Mouse (Mus musculus): ENCODE data around the gene Optn. TPM values are rescaled to one million over a fixed set of nuclear protein-coding genes. Genes with fewer than 3 reads are reported as not detected.

Gene Optn
- polyA plus RNA-seq, 1 experiment from 2014 or later, result 7.1 TPM

DNA sequence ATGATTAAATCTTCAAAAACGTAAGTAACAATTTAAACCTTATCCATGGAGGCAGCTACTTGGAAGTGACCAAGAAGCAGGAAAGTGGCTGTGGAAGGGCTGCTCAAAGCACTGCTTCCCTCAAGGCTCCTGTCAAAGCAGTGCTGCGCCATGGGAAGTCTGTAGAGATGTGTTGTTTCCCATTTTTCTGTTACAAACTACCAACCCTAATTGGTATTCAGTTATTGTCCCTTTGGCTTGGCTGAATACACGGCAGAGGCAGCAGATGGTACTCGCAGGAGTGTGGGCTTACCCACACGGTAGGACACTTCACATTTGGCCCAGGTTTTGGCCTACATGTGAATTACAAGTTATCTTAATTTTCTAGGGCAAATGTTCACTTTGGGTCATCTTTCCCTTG, 25.5 kb downstream of the Optn start:
- Histone ChIP-seq H3K4me1 (ENCODE audit: control insufficient read depth, insufficient read depth, low read length) (no peaks in the 10 kb centered on the region), H3K9me3 (ENCODE audit: control insufficient read depth, low read length) (no peaks in the 10 kb centered on the region), H3K4me3 (ENCODE audit: low read depth, low read length) (no peak overlapping the region), H3K4me2 (ENCODE audit: low read depth, low read length) (no peak overlapping the region), H3K27ac (replicated peaks; ENCODE audit: low read depth, low read length) (no peak overlapping the region), H3K9ac (ENCODE audit: low read depth, low read length) (no peak overlapping the region), H3K36me3 (ENCODE audit: control insufficient read depth, insufficient read depth, low read length) (no peaks in the 10 kb centered on the region), H3K27me3 (replicated peaks; ENCODE audit: control insufficient read depth, insufficient read depth, low read length) (no peaks in the 10 kb centered on the region)
- DNase-seq (ENCODE audit: low spot score) (no peak), ATAC-seq (ENCODE audit: low read depth) (no peak)
- 83% methylated on average over 5 of the region's 5 CpGs for WGBS

- WGBS, result 85% methylated on average over 3 of the region's 3 CpGs
- no peak overlapping the region for H3K4me2 ChIP-seq (ENCODE audit: low read depth, low read length)
- no peak overlapping the region for H3K4me3 ChIP-seq (ENCODE audit: low read depth, low read length)
- H3K4me1 ChIP-seq (ENCODE audit: control insufficient read depth, insufficient read depth, low read length), result no peaks in the 10 kb centered on the region
- no peaks in the 10 kb centered on the region for H3K27me3 ChIP-seq (replicated peaks; ENCODE audit: control insufficient read depth, insufficient read depth, low read length)
- H3K9ac ChIP-seq (ENCODE audit: low read depth, low read length), result no peak overlapping the region
- H3K36me3 ChIP-seq (ENCODE audit: control insufficient read depth, insufficient read depth, low read length), result no peaks in the 10 kb centered on the region
- H3K27ac ChIP-seq (replicated peaks; ENCODE audit: low read depth, low read length), result no peak overlapping the region
- DNase-seq (ENCODE audit: low spot score) (no peak), ATAC-seq (ENCODE audit: low read depth) (no peak)
- no peaks in the 10 kb centered on the region for H3K9me3 ChIP-seq (ENCODE audit: control insufficient read depth, low read length)
These were observed 26.5 kb downstream of the Optn start for GRCm38 (mm10) chr2:5037390-5037789.

GRCm38 (mm10) chr2:5036411-5037076, 27.3 kb downstream of the Optn start:
- H3K9ac ChIP-seq (ENCODE audit: low read depth, low read length), result no peak overlapping the region

GRCm38 (mm10) chr2:5035241-5035640, 28.6 kb downstream of the Optn start:
- Histone ChIP-seq H3K4me1 (ENCODE audit: control insufficient read depth, insufficient read depth, low read length) (no peaks in the 10 kb centered on the region), H3K4me2 (ENCODE audit: low read depth, low read length) (no peak overlapping the region), H3K9me3 (ENCODE audit: control insufficient read depth, low read length) (no peaks in the 10 kb centered on the region), H3K4me3 (ENCODE audit: low read depth, low read length) (no peak overlapping the region), H3K9ac (ENCODE audit: low read depth, low read length) (no peak overlapping the region), H3K27ac (replicated peaks; ENCODE audit: low read depth, low read length) (no peak overlapping the region), H3K36me3 (ENCODE audit: control insufficient read depth, insufficient read depth, low read length) (no peaks in the 10 kb centered on the region), H3K27me3 (replicated peaks; ENCODE audit: control insufficient read depth, insufficient read depth, low read length) (no peaks in the 10 kb centered on the region)
- ATAC-seq (ENCODE audit: low read depth) (no peak), DNase-seq (ENCODE audit: low spot score) (no peak)
- 83% methylated on average over 9 of the region's 9 CpGs for WGBS

More at GRCm38 (mm10) chr2:5036411-5037076, 27.3 kb downstream of the Optn start:
- H3K36me3 ChIP-seq (ENCODE audit: control insufficient read depth, insufficient read depth, low read length), result no peaks in the 10 kb centered on the region
- H3K27ac ChIP-seq (replicated peaks; ENCODE audit: low read depth, low read length), result no peak overlapping the region
- no peaks in the 10 kb centered on the region for H3K4me1 ChIP-seq (ENCODE audit: control insufficient read depth, insufficient read depth, low read length)
- 87% methylated on average over 10 of the region's 10 CpGs for WGBS
- no peaks in the 10 kb centered on the region for H3K27me3 ChIP-seq (replicated peaks; ENCODE audit: control insufficient read depth, insufficient read depth, low read length)
- ATAC-seq (ENCODE audit: low read depth), result no peak
- H3K9me3 ChIP-seq (ENCODE audit: control insufficient read depth, low read length), result no peaks in the 10 kb centered on the region
- H3K4me2 ChIP-seq (ENCODE audit: low read depth, low read length), result no peak overlapping the region
- DNase-seq (ENCODE audit: low spot score), result no peak
- H3K4me3 ChIP-seq (ENCODE audit: low read depth, low read length), result no peak overlapping the region

- Histone ChIP-seq H3K36me3 (ENCODE audit: control insufficient read depth, insufficient read depth, low read length) (no peaks in the 10 kb centered on the region), H3K9me3 (ENCODE audit: control insufficient read depth, low read length) (no peaks in the 10 kb centered on the region), H3K4me2 (ENCODE audit: low read depth, low read length) (no peak overlapping the region), H3K4me3 (ENCODE audit: low read depth, low read length) (no peak overlapping the region), H3K27me3 (replicated peaks; ENCODE audit: control insufficient read depth, insufficient read depth, low read length) (no peaks in the 10 kb centered on the region), H3K4me1 (ENCODE audit: control insufficient read depth, insufficient read depth, low read length) (no peaks in the 10 kb centered on the region), H3K27ac (replicated peaks; ENCODE audit: low read depth, low read length) (no peak overlapping the region), H3K9ac (ENCODE audit: low read depth, low read length) (no peak overlapping the region)
- DNase-seq (ENCODE audit: low spot score), result no peak
- ATAC-seq (ENCODE audit: low read depth), result no peak
- 86% methylated on average over 8 of the region's 8 CpGs for WGBS
These were observed 29.1 kb downstream of the Optn start for GRCm38 (mm10) chr2:5034801-5035200.

DNA sequence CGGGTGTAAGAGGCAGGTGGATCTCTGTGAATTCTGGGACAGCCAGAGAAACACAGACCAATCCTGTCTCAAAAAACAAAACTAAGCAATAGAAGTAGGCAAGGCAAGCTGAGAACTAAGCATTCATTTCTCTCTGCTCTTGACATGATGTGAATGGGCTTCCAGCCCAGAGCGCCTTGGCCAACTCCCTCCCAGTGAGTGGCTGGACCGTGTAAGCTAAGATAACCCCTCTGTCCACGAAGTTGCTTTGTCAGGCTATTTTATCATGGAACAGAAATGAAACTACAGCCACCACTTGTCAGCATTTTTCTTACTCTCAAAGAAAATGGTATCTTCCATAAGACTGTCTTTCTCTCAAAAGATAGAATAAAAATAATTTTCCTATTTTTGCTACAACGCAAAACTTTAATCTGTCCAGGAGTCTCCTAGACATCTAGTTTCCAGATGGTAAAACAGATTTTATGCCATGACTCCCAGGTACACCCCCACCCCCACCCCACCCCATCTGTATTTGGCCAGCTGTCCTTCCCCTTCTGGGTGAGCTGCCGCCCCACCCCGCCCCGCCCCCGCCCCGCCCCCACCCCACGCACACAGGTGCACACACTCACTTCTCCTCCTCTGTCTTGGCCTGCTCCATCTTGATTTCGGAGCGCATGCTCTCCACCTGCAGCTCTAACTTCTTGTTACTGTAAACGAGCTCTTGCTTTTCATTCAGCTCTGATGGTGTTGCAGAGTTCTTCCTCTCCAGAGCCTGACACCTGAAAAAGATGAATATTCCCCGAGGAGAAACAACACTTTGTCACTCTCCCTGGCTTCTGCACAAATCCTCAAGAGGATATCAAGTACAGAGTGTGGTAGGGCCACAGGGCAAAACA, 30.1 kb downstream of the Optn start:
- no peak overlapping the region for H3K4me3 ChIP-seq (ENCODE audit: low read depth, low read length)
- H3K9me3 ChIP-seq (ENCODE audit: control insufficient read depth, low read length), result no peaks in the 10 kb centered on the region
- ATAC-seq (ENCODE audit: low read depth) (no peak), DNase-seq (ENCODE audit: low spot score) (no peak)
- H3K4me2 ChIP-seq (ENCODE audit: low read depth, low read length), result no peak overlapping the region
- H3K36me3 ChIP-seq (ENCODE audit: control insufficient read depth, insufficient read depth, low read length), result no peaks in the 10 kb centered on the region
- no peaks in the 10 kb centered on the region for H3K4me1 ChIP-seq (ENCODE audit: control insufficient read depth, insufficient read depth, low read length)
- no peaks in the 10 kb centered on the region for H3K27me3 ChIP-seq (replicated peaks; ENCODE audit: control insufficient read depth, insufficient read depth, low read length)
- H3K27ac ChIP-seq (replicated peaks; ENCODE audit: low read depth, low read length), result no peak overlapping the region
- 66% methylated on average over 11 of the region's 15 CpGs for WGBS
- no peak overlapping the region for H3K9ac ChIP-seq (ENCODE audit: low read depth, low read length)

DNA sequence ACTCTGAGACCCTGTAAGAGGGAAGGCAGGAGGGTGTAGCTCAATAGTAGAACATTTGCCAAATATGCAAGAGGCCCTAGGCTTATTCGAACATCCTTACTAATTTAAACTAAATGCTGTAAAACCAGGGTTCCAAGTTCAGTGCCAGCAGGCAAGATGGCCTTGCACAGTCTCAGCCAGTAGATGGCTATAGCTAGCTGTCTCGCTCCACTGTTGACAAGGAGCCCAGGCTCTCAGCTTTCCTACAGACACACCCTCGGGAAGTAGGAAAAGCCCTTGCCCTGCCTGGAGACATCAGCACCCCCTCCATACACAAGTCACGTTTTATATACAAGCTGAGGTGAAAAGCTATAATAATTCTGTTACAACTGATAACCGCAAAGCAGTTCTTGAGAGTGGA, 31.2 kb downstream of the Optn start:
- H3K9me3 ChIP-seq (ENCODE audit: control insufficient read depth, low read length), result no peaks in the 10 kb centered on the region
- WGBS, result 64% methylated on average over 5 of the region's 5 CpGs
- H3K4me1 ChIP-seq (ENCODE audit: control insufficient read depth, insufficient read depth, low read length), result no peaks in the 10 kb centered on the region
- no peak overlapping the region for H3K4me3 ChIP-seq (ENCODE audit: low read depth, low read length)
- no peak overlapping the region for H3K27ac ChIP-seq (replicated peaks; ENCODE audit: low read depth, low read length)
- H3K27me3 ChIP-seq (replicated peaks; ENCODE audit: control insufficient read depth, insufficient read depth, low read length), result no peaks in the 10 kb centered on the region
- H3K4me2 ChIP-seq (ENCODE audit: low read depth, low read length), result no peak overlapping the region
- no peaks in the 10 kb centered on the region for H3K36me3 ChIP-seq (ENCODE audit: control insufficient read depth, insufficient read depth, low read length)
- no peak for ATAC-seq (ENCODE audit: low read depth)
- H3K9ac ChIP-seq (ENCODE audit: low read depth, low read length), result no peak overlapping the region
- DNase-seq (ENCODE audit: low spot score), result no peak

DNA sequence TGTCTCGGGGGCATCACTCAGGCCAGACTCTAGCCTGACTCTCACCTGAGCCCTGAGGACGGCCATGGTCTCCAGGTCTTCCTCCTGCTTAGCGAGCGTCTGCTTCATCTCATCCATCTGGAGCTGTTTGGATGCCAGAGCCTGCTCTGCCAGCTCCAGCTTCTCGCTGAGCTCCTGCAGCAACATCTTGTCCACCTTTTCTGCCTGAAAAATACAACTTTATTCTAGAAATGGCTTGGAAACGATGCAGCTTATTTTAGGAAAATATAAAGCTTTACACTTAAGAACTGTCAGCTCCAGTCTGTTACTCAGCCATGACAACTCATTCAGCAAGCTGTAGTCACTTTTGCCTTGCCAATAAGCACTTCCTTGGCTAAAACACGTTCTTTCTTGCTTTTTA, 32.6 kb downstream of the Optn start:
- H3K4me2 ChIP-seq (ENCODE audit: low read depth, low read length), result no peak overlapping the region
- no peaks in the 10 kb centered on the region for H3K36me3 ChIP-seq (ENCODE audit: control insufficient read depth, insufficient read depth, low read length)
- DNase-seq (ENCODE audit: low spot score), result no peak
- H3K27me3 ChIP-seq (replicated peaks; ENCODE audit: control insufficient read depth, insufficient read depth, low read length), result no peaks in the 10 kb centered on the region
- H3K27ac ChIP-seq (replicated peaks; ENCODE audit: low read depth, low read length), result no peak overlapping the region
- no peak overlapping the region for H3K4me3 ChIP-seq (ENCODE audit: low read depth, low read length)
- 72% methylated on average over 7 of the region's 7 CpGs for WGBS
- no peak overlapping the region for H3K9ac ChIP-seq (ENCODE audit: low read depth, low read length)
- no peaks in the 10 kb centered on the region for H3K9me3 ChIP-seq (ENCODE audit: control insufficient read depth, low read length)
- no peak for ATAC-seq (ENCODE audit: low read depth)
- no peaks in the 10 kb centered on the region for H3K4me1 ChIP-seq (ENCODE audit: control insufficient read depth, insufficient read depth, low read length)

Data from embryonic facial prominence, embryonic 14.5 days (tissue).